ENCODE assay signal across 8 mouse cellular contexts in the genomic region with DNA sequence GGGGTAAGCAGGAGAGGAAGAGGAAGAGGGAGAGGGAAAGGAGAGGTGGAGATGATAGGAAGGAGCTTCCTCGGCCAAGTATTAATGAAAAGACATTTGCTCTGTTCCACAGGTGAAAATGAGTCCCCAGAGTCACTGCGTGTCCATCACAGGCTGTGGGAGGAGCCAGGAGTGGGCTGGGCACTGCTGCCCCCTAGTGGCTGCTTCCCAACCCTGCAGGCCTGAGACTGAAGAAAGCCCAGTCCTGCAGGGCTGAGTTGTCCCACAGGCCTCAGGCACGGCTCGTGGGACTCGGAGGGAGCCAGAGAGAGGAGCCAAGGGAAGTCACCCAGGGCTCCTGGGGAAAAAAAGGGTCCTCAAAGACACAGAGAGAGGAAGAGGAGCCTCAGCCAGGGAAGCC. TPM values are rescaled to one million over a fixed set of nuclear protein-coding genes. Genes with fewer than 3 reads are reported as not detected.
DNase-seq lines count a peak whose midpoint lies in the region; ATAC-seq lines count a peak whose summit lies in the region.

No protein-coding gene starts in this region.

- H3K4me3 ChIP-seq in midbrain, embryonic 11.5 days (ENCODE audit: low read depth, low read length) = no peak overlapping the region
- H3K4me3 ChIP-seq in midbrain, embryonic 13.5 days (replicated peaks) = no peak overlapping the region
- no peak overlapping the region for H3K4me3 ChIP-seq in limb, embryonic 13.5 days

- no peak overlapping the region for H3K27ac ChIP-seq in midbrain, embryonic 11.5 days (ENCODE audit: low read depth, low read length)
- no peak overlapping the region for H3K27ac ChIP-seq in midbrain, embryonic 13.5 days
- H3K27ac ChIP-seq in limb, embryonic 13.5 days = no peak overlapping the region

- H3K9me3 ChIP-seq in midbrain, embryonic 11.5 days (ENCODE audit: control insufficient read depth, low read length) = no peaks in the 10 kb centered on the region
- H3K9me3 ChIP-seq in midbrain, embryonic 13.5 days = no peaks in the 10 kb centered on the region
- no peaks in the 10 kb centered on the region for H3K9me3 ChIP-seq in limb, embryonic 13.5 days

- no peaks in the 10 kb centered on the region for H3K27me3 ChIP-seq in midbrain, embryonic 11.5 days (ENCODE audit: control insufficient read depth, insufficient read depth, low read length)
- H3K27me3 ChIP-seq in midbrain, embryonic 13.5 days = no peaks in the 10 kb centered on the region
- H3K27me3 ChIP-seq in limb, embryonic 13.5 days = no peaks in the 10 kb centered on the region

- no peak overlapping the region for H3K4me2 ChIP-seq in midbrain, embryonic 11.5 days
- no peak overlapping the region for H3K4me2 ChIP-seq in midbrain, embryonic 13.5 days (replicated peaks)
- no peak overlapping the region for H3K4me2 ChIP-seq in limb, embryonic 13.5 days (replicated peaks)

- no peak for ATAC-seq in midbrain, embryonic 11.5 days (ENCODE audit: low FRiP score)
- ATAC-seq in midbrain, embryonic 13.5 days = no peak
- peak; percentile 77 to 78 for ATAC-seq in hematopoietic stem cell, adult 5-6 weeks (replicated peaks in 1 of 2; ENCODE audit: insufficient read depth in 1 of 2, low FRiP score in 2 of 2, low TSS enrichment in 1 of 2, low read depth in 1 of 2, poor library complexity in 2 of 2, severe bottlenecking in 2 of 2)
- 0 out of 2 replicates have a peak, but pooled peaks have one; percentile 15 for ATAC-seq in limb, embryonic 13.5 days (ENCODE audit: low FRiP score, low read depth)

- no peaks in the 10 kb centered on the region for H3K4me1 ChIP-seq in midbrain, embryonic 11.5 days (ENCODE audit: control insufficient read depth, insufficient read depth, low read length)
- no peaks in the 10 kb centered on the region for H3K4me1 ChIP-seq in midbrain, embryonic 13.5 days (replicated peaks)
- 0 out of 2 replicates have a peak, but pooled peaks cover 3% of the 10 kb centered on the region for H3K4me1 ChIP-seq in limb, embryonic 13.5 days

- H3K36me3 ChIP-seq in midbrain, embryonic 11.5 days (ENCODE audit: control insufficient read depth, insufficient read depth, low read length) = no peaks in the 10 kb centered on the region
- no peaks in the 10 kb centered on the region for H3K36me3 ChIP-seq in midbrain, embryonic 13.5 days
- no peaks in the 10 kb centered on the region for H3K36me3 ChIP-seq in limb, embryonic 13.5 days

- DNase-seq in midbrain, embryonic 11.5 days (ENCODE audit: low spot score, missing footprints) = peak; percentile 98
- peak; percentile 77 for DNase-seq in adrenal gland, adult 2 months
- DNase-seq in embryo, embryonic 10 days (ENCODE audit: low spot score) = peak; percentile 75
- peak; percentile 33 for DNase-seq in retina, adult 2 months (ENCODE audit: low read depth, low spot score)
- DNase-seq in thymus, postnatal 4 days = peak; percentile 83

- no peak overlapping the region for H3K9ac ChIP-seq in midbrain, embryonic 11.5 days (ENCODE audit: low read length)
- no peak overlapping the region for H3K9ac ChIP-seq in midbrain, embryonic 13.5 days (replicated peaks)
- no peak overlapping the region for H3K9ac ChIP-seq in limb, embryonic 13.5 days

- 26% methylated on average over 5 of the region's 5 CpGs for WGBS in midbrain, embryonic 11.5 days
- WGBS in midbrain, embryonic 13.5 days = 34% methylated on average over 5 of the region's 5 CpGs
- WGBS in limb, embryonic 13.5 days = 17% methylated on average over 5 of the region's 5 CpGs

RNA-seq across cellular contexts. Expression of gene 2900026A02Rik, which starts 47.7 kb away (rescaled TPM):
- polyA plus RNA-seq in midbrain, embryonic 11.5 days (2014; fragmentation: Nextera tagmentation; extraction: Ambion mirVana) = 0.98 and 1.2 TPM in 2 replicates
- 2.4 and 2.7 TPM in 2 replicates for polyA plus RNA-seq in midbrain, embryonic 13.5 days (2015; fragmentation: Nextera tagmentation; extraction: Ambion mirVana)
- total RNA-seq in adrenal gland, adult 2 months (2021) = 10 to 100 TPM; 11.5 to 17.8 TPM
- 11.0 and 12.4 TPM in 2 replicates for polyA plus RNA-seq in adrenal gland, adult 2 months (2012; rRNA removed)
- 9.7 and 10.8 TPM in 2 replicates for total RNA-seq in hematopoietic stem cell, adult 5-6 weeks (2017)
- polyA plus RNA-seq in limb, embryonic 13.5 days (2015; fragmentation: Nextera tagmentation; extraction: Ambion mirVana) = 6.0 and 7.2 TPM in 2 replicates

RNA-seq across cellular contexts. Expression of gene Tmem211, which starts 53.4 kb away (rescaled TPM):
- 0.16 TPM in 1 of 2 replicates, not detected in the other for polyA plus RNA-seq in midbrain, embryonic 11.5 days (2014; fragmentation: Nextera tagmentation; extraction: Ambion mirVana)
- polyA plus RNA-seq in midbrain, embryonic 13.5 days (2015; fragmentation: Nextera tagmentation; extraction: Ambion mirVana) = not detected in 2 replicates
- not detected for total RNA-seq in adrenal gland, adult 2 months (2021)
- not detected in 2 replicates for polyA plus RNA-seq in adrenal gland, adult 2 months (2012; rRNA removed)
- total RNA-seq in hematopoietic stem cell, adult 5-6 weeks (2017) = not detected in 2 replicates
- polyA plus RNA-seq in limb, embryonic 13.5 days (2015; fragmentation: Nextera tagmentation; extraction: Ambion mirVana) = not detected in 2 replicates

Comparison
In these comparisons a context has a peak if more than half of its experiments do, and no peak if none do; other contexts are left out.
1. ATAC-seq: peak in hematopoietic stem cell, adult 5-6 weeks (2 of 2) and limb, embryonic 13.5 days (single experiment); none in midbrain, embryonic 11.5 days (single experiment) and midbrain, embryonic 13.5 days (single experiment).
2. DNase-seq: peak in every context shown above with its lines; median percentile 98 in midbrain, embryonic 11.5 days; 83 in thymus, postnatal 4 days; 77 in adrenal gland, adult 2 months; 75 in embryo, embryonic 10 days; 33 in retina, adult 2 months.